ENCODE assay signal across 11 mouse cellular contexts in the genomic region with DNA sequence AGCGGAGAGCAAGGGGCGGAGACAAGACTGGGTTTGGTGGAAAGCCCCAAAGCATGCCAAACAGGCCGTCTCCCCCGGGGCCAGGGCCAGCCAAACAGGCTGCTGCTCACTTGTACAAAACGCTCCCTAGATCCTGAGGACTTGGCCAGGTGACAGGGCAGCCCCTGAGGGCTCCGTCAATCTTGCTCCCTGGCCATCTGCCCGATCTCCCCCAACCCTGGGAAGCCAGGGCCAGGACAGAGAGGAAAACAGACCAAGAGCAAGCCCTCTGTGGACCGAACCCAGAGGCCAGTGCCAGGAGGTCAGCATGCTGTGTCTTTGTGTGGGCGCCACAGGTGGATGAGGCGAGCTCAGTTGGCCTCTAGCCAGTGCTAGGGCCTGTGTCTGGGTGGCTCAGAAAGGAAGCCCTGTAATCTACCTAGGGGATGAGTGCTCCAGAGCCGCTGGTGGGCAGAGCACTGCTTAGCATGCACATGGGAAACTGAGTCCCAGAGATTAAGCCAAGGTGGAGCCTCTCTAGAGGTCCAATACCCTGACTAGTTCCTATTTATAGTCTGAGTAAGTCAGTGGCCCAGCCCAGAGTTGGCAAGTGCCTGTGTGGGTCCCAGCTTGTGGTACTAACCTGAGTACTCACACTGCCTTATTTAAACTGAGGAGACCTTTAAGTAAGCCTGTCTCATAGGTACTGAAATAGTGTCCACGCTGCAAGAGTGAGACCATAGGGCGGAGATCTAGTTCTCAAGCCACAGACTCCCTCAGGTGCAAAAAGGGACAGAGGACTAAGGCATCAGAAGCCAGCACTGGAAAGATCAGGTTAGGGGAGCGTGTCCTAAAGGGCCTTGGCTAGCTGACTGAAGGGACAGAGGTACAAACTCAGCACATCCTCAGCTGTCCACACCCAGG. TPM values are rescaled to one million over a fixed set of nuclear protein-coding genes. Genes with fewer than 3 reads are reported as not detected.
A peak's percentile ranks its signal among the peaks of the same experiment; 100 is the strongest.
DNase-seq lines count a peak whose midpoint lies in the region; ATAC-seq lines count a peak whose summit lies in the region.
"Had no signal": no experiment of that assay in that cellular context is flagged by ENCODE, and none has a peak within 500 bp of the region (broad histone marks: within the 10 kb centered on the region; RNA-seq: fewer than 3 reads in every experiment).

No protein-coding gene starts in this region.

- H3K36me3 ChIP-seq in embryonic facial prominence, embryonic 12.5 days = peaks cover 23% of the 10 kb centered on the region; the same call in 1 of the 2 replicates
- peaks cover 79% of the 10 kb centered on the region for H3K36me3 ChIP-seq in embryonic facial prominence, embryonic 10.5 days (replicated peaks)
- no peaks in the 10 kb centered on the region for H3K36me3 ChIP-seq in forebrain, embryonic 16.5 days (ENCODE audit: control insufficient read depth, insufficient read depth)
- no peaks in the 10 kb centered on the region; the same call in 1 of the 2 replicates for H3K36me3 ChIP-seq in neural tube, embryonic 15.5 days
- H3K36me3 ChIP-seq: lung, embryonic 15.5 days had no signal

- no peaks in the 10 kb centered on the region for H3K27me3 ChIP-seq in embryonic facial prominence, embryonic 12.5 days
- H3K27me3 ChIP-seq in embryonic facial prominence, embryonic 10.5 days (replicated peaks; ENCODE audit: low read depth, poor library complexity, severe bottlenecking) = peaks cover 4% of the 10 kb centered on the region; the same call in 1 of the 2 replicates
- H3K27me3 ChIP-seq in forebrain, embryonic 16.5 days (replicated peaks; ENCODE audit: control insufficient read depth, insufficient read depth, low read length) = no peaks in the 10 kb centered on the region
- H3K27me3 ChIP-seq in neural tube, embryonic 15.5 days (replicated peaks) = no peaks in the 10 kb centered on the region

- DNase-seq in embryonic facial prominence, embryonic 10.5 days (ENCODE audit: low spot score) = no peak
- DNase-seq in lung, postnatal 10 days = peak; percentile 9
- DNase-seq in lung, postnatal 14 days = no peak
- peak; percentile 85 for DNase-seq in skeletal muscle tissue, adult 2 months (ENCODE audit: low read depth, low spot score)
- no peak for DNase-seq in layer of hippocampus, postnatal 25 days (ENCODE audit: extremely low spot score in 1 of 2, low spot score in 1 of 2)
- DNase-seq: thymus, adult 18-20 months had no signal

- peaks cover 17% of the 10 kb centered on the region for H3K4me1 ChIP-seq in embryonic facial prominence, embryonic 12.5 days
- peaks cover 33% of the 10 kb centered on the region for H3K4me1 ChIP-seq in embryonic facial prominence, embryonic 10.5 days
- H3K4me1 ChIP-seq in forebrain, embryonic 16.5 days (replicated peaks; ENCODE audit: control insufficient read depth, insufficient read depth, low read length) = peaks cover 60% of the 10 kb centered on the region
- H3K4me1 ChIP-seq in neural tube, embryonic 15.5 days = peaks cover 39% of the 10 kb centered on the region

- no peak overlapping the region for H3K27ac ChIP-seq in embryonic facial prominence, embryonic 12.5 days
- no peak overlapping the region for H3K27ac ChIP-seq in embryonic facial prominence, embryonic 10.5 days (replicated peaks)
- H3K27ac ChIP-seq in forebrain, embryonic 16.5 days (ENCODE audit: low read length) = no peak overlapping the region
- H3K27ac ChIP-seq in neural tube, embryonic 15.5 days (replicated peaks) = no peak overlapping the region
- H3K27ac ChIP-seq: kidney, postnatal 0 days; lung, embryonic 15.5 days had no signal

- no peak overlapping the region for H3K4me2 ChIP-seq in embryonic facial prominence, embryonic 12.5 days (replicated peaks)
- peak overlapping the region; percentile 15; the same call in 1 of the 2 replicates for H3K4me2 ChIP-seq in forebrain, embryonic 16.5 days (ENCODE audit: low read length)
- no peak overlapping the region for H3K4me2 ChIP-seq in neural tube, embryonic 15.5 days
- H3K4me2 ChIP-seq: lung, embryonic 15.5 days had no signal

- 69% methylated on average over 14 of the region's 14 CpGs for WGBS in embryonic facial prominence, embryonic 12.5 days
- 78% methylated on average over 14 of the region's 14 CpGs for WGBS in embryonic facial prominence, embryonic 10.5 days
- 41% methylated on average over 14 of the region's 14 CpGs for WGBS in forebrain, embryonic 16.5 days
- WGBS in neural tube, embryonic 15.5 days = 65% methylated on average over 14 of the region's 14 CpGs

- H3K4me3 ChIP-seq in embryonic facial prominence, embryonic 12.5 days = no peak overlapping the region
- H3K4me3 ChIP-seq in embryonic facial prominence, embryonic 10.5 days = no peak overlapping the region
- H3K4me3 ChIP-seq in forebrain, embryonic 16.5 days (replicated peaks; ENCODE audit: low read length) = no peak overlapping the region
- H3K4me3 ChIP-seq in neural tube, embryonic 15.5 days (replicated peaks) = no peak overlapping the region
- H3K4me3 ChIP-seq: lung, embryonic 15.5 days had no signal

- H3K9ac ChIP-seq in embryonic facial prominence, embryonic 12.5 days = 0 out of 2 replicates have a peak overlapping the region, but pooled peaks have one; percentile 1
- H3K9ac ChIP-seq in forebrain, embryonic 16.5 days (replicated peaks; ENCODE audit: low read depth, low read length) = no peak overlapping the region
- no peak overlapping the region for H3K9ac ChIP-seq in neural tube, embryonic 15.5 days (replicated peaks)
- H3K9ac ChIP-seq: lung, embryonic 15.5 days had no signal

- no peak for ATAC-seq in embryonic facial prominence, embryonic 12.5 days (ENCODE audit: insufficient number of reproducible peaks, insufficient read depth, low FRiP score, low TSS enrichment)
- ATAC-seq in forebrain, embryonic 16.5 days = peak; percentile 26; the same call in 1 of the 2 replicates
- ATAC-seq in neural tube, embryonic 15.5 days (ENCODE audit: low FRiP score) = no peak

- no peaks in the 10 kb centered on the region for H3K9me3 ChIP-seq in embryonic facial prominence, embryonic 12.5 days
- H3K9me3 ChIP-seq in embryonic facial prominence, embryonic 10.5 days = no peaks in the 10 kb centered on the region
- no peaks in the 10 kb centered on the region for H3K9me3 ChIP-seq in forebrain, embryonic 16.5 days (ENCODE audit: control insufficient read depth, low read length)
- no peaks in the 10 kb centered on the region for H3K9me3 ChIP-seq in neural tube, embryonic 15.5 days (replicated peaks)
- H3K9me3 ChIP-seq: lung, embryonic 15.5 days had no signal

RNA-seq across cellular contexts. Expression of a gene that starts 6.7 kb away (rescaled TPM):
- polyA plus RNA-seq in embryonic facial prominence, embryonic 12.5 days (2016; fragmentation: Nextera tagmentation; extraction: Ambion mirVana) = 79.8 and 81.4 TPM in 2 replicates
- 84.1 and 89.0 TPM in 2 replicates for polyA plus RNA-seq in embryonic facial prominence, embryonic 10.5 days (2016; fragmentation: Nextera tagmentation; extraction: Ambion mirVana)
- polyA plus RNA-seq in forebrain, embryonic 16.5 days (2015; fragmentation: Nextera tagmentation; extraction: Ambion mirVana) = 70.4 and 72.7 TPM in 2 replicates
- polyA plus RNA-seq in neural tube, embryonic 15.5 days (2015; fragmentation: Nextera tagmentation; extraction: Ambion mirVana) = 63.1 and 64.6 TPM in 2 replicates
- total RNA-seq in layer of hippocampus, postnatal 25 days (2021) = 100 to 1,000 TPM; 144 to 149 TPM

Comparison
In these comparisons a context has a peak if more than half of its experiments do, and no peak if none do; other contexts are left out.
1. DNase-seq: peak in lung, postnatal 10 days (single experiment) and skeletal muscle tissue, adult 2 months (single experiment); none in embryonic facial prominence, embryonic 10.5 days (single experiment), lung, postnatal 14 days (single experiment) and layer of hippocampus, postnatal 25 days (0 of 2).